Mouse (Mus musculus) spleen, adult 2 months (tissue): ENCODE results near the gene Gm20388. TPM values are rescaled to one million over a fixed set of nuclear protein-coding genes. Genes with fewer than 3 reads are reported as not detected.
A peak's percentile ranks its signal among the peaks of the same experiment; 100 is the strongest.

Experiments
- DNase-seq, 2 experiments: peaks; one replicate each; pipeline versions ENCODE4 v3.0.0 to v3.0.0-alpha.2; 2012 to 2021; ENCODE audit warnings: low spot score in 2 of 2, low read depth in 1 of 2
- H3K27ac ChIP-seq: fragments of 200-500 bp; 2 replicates; pipeline ENCODE4 v1.5.1; 2012; ENCODE audit warnings: low read length, inconsistent platforms; ENCODE audit not compliant: insufficient read depth
- H3K27me3 ChIP-seq: fragments of 200-500 bp; 2 replicates; pipeline ENCODE4 v1.6.1; 2012; ENCODE audit warnings: mild to moderate bottlenecking, moderate library complexity, low read length, inconsistent platforms; ENCODE audit not compliant: control insufficient read depth, insufficient read depth
- H3K36me3 ChIP-seq: fragments of 200-500 bp; 2 replicates; pipeline ENCODE4 v1.6.1; 2012; ENCODE audit warnings: mild to moderate bottlenecking, low read length, inconsistent platforms; ENCODE audit not compliant: control insufficient read depth, insufficient read depth
- H3K4me1 ChIP-seq: fragments of 200-500 bp; 2 replicates; pipeline ENCODE4 v1.6.1; 2011; ENCODE audit warnings: inconsistent platforms; ENCODE audit not compliant: control insufficient read depth, insufficient read depth, insufficient read length
- H3K4me3 ChIP-seq: fragments of 200-500 bp; 2 replicates; pipeline ENCODE4 v1.5.1; 2011; ENCODE audit warnings: mild to moderate bottlenecking, inconsistent platforms; ENCODE audit not compliant: insufficient read depth, insufficient read length; ENCODE audit errors: extremely low read depth
- CTCF ChIP-seq: fragments of 200-500 bp; IDR thresholded peaks from 2 replicates; pipeline ENCODE4 v1.5.1; 2011; ENCODE audit warnings: mild to moderate bottlenecking, inconsistent platforms; ENCODE audit not compliant: insufficient read depth, insufficient read length, insufficient replicate concordance; ENCODE audit errors: extremely low read depth
- POLR2A ChIP-seq: fragments of 200-500 bp; IDR thresholded peaks from 2 replicates; pipeline ENCODE4 v1.6.1; 2011; ENCODE audit warnings: low read depth, low read length, inconsistent platforms
- WGBS: fragments of 180-500 bp; shearing (Covaris S2); methylation state at CpG from one replicate; pipeline ENCODE4 v1.1.7; 2018; 5-methylcytosine and 5-hydroxymethylcytosine counted together
- polyA plus RNA-seq: library from polyadenylated mRNA; depleted of rRNA; stranded (reverse); fragments of >200 nt; gene quantifications from 2 replicates; pipeline ENCODE4 v1.2.3, GENCODE M21; 2012

Gm20388 gene
- polyA plus RNA-seq, 1 experiment = 26.1 TPM

- TF ChIP-seq POLR2A (no peak), CTCF (no peak)
- Histone ChIP-seq H3K27ac (no peak overlapping the region), H3K4me1 (no peaks in the 10 kb centered on the region), H3K27me3 (no peaks in the 10 kb centered on the region), H3K4me3 (no peak overlapping the region), H3K36me3 (no peaks in the 10 kb centered on the region)
- no peak for DNase-seq
- 83% methylated on average over 6 of the region's 6 CpGs for WGBS
Observed at GRCm38 (mm10) chr8:120255406-120255987, 344.9 kb downstream of the Gm20388 start.

DNA sequence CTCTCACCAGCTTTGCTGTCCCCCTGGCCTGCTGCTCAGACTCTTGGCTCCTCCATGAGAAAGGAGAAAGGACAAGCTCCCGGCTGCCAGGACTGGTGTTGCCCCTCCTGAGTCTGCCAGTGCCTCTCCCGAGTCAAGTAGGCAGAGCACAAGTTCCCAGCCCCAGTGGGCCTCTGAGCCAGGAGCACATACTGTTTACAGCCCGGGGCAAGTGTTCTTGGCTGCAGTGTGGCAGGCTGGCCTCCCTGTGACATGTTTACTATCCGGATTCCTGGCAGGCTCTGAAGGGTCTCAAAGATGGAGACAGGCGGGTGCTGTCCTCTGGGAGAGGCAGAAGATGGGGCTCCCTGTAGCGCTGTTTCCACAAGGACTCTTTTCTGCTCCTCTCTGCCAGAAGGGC, 346.3 kb downstream of the Gm20388 start:
- 83% methylated on average over 6 of the region's 6 CpGs for WGBS
- H3K4me1 ChIP-seq = no peaks in the 10 kb centered on the region
- TF ChIP-seq POLR2A (no peak), CTCF (no peak)
- H3K36me3 ChIP-seq = no peaks in the 10 kb centered on the region
- no peaks in the 10 kb centered on the region for H3K27me3 ChIP-seq
- no peak overlapping the region for H3K4me3 ChIP-seq
- H3K27ac ChIP-seq = no peak overlapping the region
- no peak for DNase-seq

- H3K27me3 ChIP-seq = no peaks in the 10 kb centered on the region
- H3K4me3 ChIP-seq = no peak overlapping the region
- H3K27ac ChIP-seq = no peak overlapping the region
- no peak for TF ChIP-seq CTCF
- no peak for TF ChIP-seq POLR2A
- peaks cover under 1% of the 10 kb centered on the region; the same call in 1 of the 2 replicates for H3K4me1 ChIP-seq
- DNase-seq = no peak
- WGBS = 92% methylated on average over 13 of the region's 13 CpGs
- no peaks in the 10 kb centered on the region for H3K36me3 ChIP-seq
Observed at GRCm38 (mm10) chr8:120259206-120259605, 348.6 kb downstream of the Gm20388 start.

DNA sequence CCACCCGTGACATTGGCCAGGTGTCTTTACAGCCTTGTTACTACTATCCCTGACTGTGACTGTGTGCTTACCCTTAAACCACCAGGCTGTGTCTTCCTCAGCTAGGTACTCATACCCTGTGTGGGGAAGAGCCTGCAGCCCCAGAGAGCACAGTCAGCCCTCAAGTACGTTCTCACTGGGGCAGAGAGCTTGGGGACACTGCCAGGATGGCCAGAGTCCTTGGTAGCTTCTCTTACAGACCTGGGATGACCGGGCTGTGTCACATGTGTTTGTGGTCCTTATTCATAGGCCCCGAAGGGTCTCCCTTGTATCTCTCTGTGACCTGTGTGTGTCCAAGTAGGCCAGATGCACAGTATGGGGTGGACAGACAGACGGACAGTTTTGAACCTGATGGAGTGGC, 350.0 kb downstream of the Gm20388 start:
- 88% methylated on average over 5 of the region's 5 CpGs for WGBS
- no peaks in the 10 kb centered on the region for H3K27me3 ChIP-seq

GRCm38 (mm10) chr8:120261338-120262120, 350.9 kb downstream of the Gm20388 start:
- no peaks in the 10 kb centered on the region for H3K27me3 ChIP-seq
- peaks cover 7% of the 10 kb centered on the region for H3K4me1 ChIP-seq
- H3K27ac ChIP-seq = no peak overlapping the region
- TF ChIP-seq POLR2A = no peak
- TF ChIP-seq CTCF = no peak
- H3K36me3 ChIP-seq = no peaks in the 10 kb centered on the region
- DNase-seq = no peak
- 65% methylated on average over 21 of the region's 21 CpGs for WGBS
- H3K4me3 ChIP-seq = no peak overlapping the region

More for the DNA sequence above, 350.0 kb downstream of the Gm20388 start:
- TF ChIP-seq POLR2A = no peak
- no peak for TF ChIP-seq CTCF
- no peak for DNase-seq
- no peaks in the 10 kb centered on the region for H3K36me3 ChIP-seq
- peaks cover 7% of the 10 kb centered on the region for H3K4me1 ChIP-seq
- no peak overlapping the region for H3K4me3 ChIP-seq
- H3K27ac ChIP-seq = no peak overlapping the region

- peaks cover 12% of the 10 kb centered on the region for H3K4me1 ChIP-seq
- no peaks in the 10 kb centered on the region for H3K36me3 ChIP-seq
- H3K27me3 ChIP-seq = no peaks in the 10 kb centered on the region
- no peak overlapping the region for H3K27ac ChIP-seq
- 87% methylated on average over 5 of the region's 5 CpGs for WGBS
- no peak overlapping the region for H3K4me3 ChIP-seq
- no peak for DNase-seq
- no peak for TF ChIP-seq POLR2A
- TF ChIP-seq CTCF = no peak
Observed at GRCm38 (mm10) chr8:120263879-120264278, 353.2 kb downstream of the Gm20388 start.

- peak overlapping the region; percentile 24; the same call in 1 of the 2 replicates for H3K4me3 ChIP-seq
- H3K36me3 ChIP-seq = no peaks in the 10 kb centered on the region
- H3K27me3 ChIP-seq = no peaks in the 10 kb centered on the region
- 13% methylated on average over 13 of the region's 13 CpGs for WGBS
- peak in 1 of 2 experiments; percentile 33 for DNase-seq
- H3K27ac ChIP-seq = no peak overlapping the region
- TF ChIP-seq POLR2A (no peak), CTCF (no peak)
- H3K4me1 ChIP-seq = peaks cover 12% of the 10 kb centered on the region
Observed at GRCm38 (mm10) chr8:120264388-120264943, 353.8 kb downstream of the Gm20388 start.
